Mouse (Mus musculus): ENCODE measurements around the gene Rcl1. TPM values are rescaled to one million over a fixed set of nuclear protein-coding genes. Genes with fewer than 3 reads are reported as not detected.

Rcl1 gene
- polyA plus RNA-seq (2012; fragmentation: generic; extraction: Trizol): 19.1 TPM

DNA sequence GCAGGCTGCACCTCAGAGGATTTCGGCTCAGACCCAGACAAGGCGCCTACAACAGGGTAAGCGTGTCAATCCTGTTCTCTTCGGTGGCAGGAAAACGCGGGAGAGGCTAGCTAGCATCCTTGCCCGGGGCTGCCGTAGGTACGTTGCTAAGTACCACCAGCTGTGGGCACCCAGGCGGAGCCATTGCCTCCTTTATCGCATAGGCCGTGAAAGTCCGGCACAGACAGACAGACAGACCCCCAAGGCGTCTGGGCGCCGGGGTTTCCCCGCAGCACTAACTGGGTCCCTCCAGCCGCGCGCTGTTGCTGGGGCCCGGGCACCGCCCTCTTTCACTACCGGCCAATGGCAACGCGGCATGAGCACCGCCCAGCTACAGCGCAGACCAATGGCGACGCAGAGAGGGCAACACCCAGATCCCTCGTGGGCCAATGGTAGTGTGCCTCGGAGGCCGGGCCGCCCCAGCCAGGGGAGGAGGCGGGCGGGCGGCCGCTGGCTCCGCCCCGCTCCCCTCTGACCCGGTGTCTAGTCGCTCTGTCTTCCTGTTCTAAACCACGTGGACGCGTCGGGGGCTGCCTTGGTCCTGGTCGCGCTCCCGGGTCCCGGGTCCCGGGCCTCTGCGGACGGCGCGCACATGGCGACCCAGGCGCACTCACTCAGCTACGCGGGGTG is at the start of gene Rcl1:
Gene Rcl1, plus strand, starts transcription at position 502 of the 669 bp plus-strand sequence.
- no peaks in the 10 kb centered on the region for H3K27me3 ChIP-seq (ENCODE audit: control insufficient read depth, insufficient read depth, insufficient read length)
- peak within 1 kb of the TSS; percentile 100 for H3K4me2 ChIP-seq (ENCODE audit: low read depth)
- H3K79me2 ChIP-seq (ENCODE audit: control insufficient read depth, insufficient read depth): peaks cover 35% of the 10 kb centered on the region
- TF ChIP-seq E2F4 (IDR thresholded peaks at IDR 0.05; ENCODE audit: insufficient read depth) (no peak), POLR2AphosphoS2 (IDR thresholded peaks at IDR 0.05; ENCODE audit: insufficient read length, low read depth) (no peak), SRF (IDR thresholded peaks at IDR 0.05; ENCODE audit: control insufficient read depth, insufficient read length, low read depth) (peak; percentile 42), USF1 (IDR thresholded peaks at IDR 0.05; ENCODE audit: low read depth) (peak; percentile 47), POLR2A (IDR thresholded peaks at IDR 0.05; ENCODE audit: insufficient read length, low read depth) (peak; percentile 45)
- H3K36me3 ChIP-seq (ENCODE audit: control insufficient read depth, insufficient read depth): no peaks in the 10 kb centered on the region
- peak within 1 kb of the TSS; percentile 65 for H3K4me3 ChIP-seq
- H3ac ChIP-seq (ENCODE audit: control insufficient read depth, insufficient read length): peak within 1 kb of the TSS; percentile 46

DNA sequence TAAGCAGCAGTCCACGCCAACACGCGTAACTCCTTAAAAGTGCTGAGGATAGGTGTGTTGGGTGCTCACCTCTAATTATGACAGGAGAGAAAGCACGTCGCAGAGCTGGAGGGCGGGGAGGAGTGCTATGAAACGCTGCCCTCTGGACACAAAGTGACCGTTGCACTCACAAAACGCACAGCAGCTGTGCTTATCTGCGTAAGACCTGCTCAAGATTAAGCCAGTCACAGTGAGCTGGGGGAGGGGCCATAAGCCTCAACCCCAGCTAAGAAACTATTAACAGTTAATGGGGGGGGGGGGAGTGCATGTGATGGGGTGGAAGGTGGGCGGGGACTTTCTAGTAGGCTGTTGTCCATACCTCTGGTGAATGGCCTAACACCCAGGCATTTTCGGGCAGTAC is 48.4 kb upstream of the Rcl1 start:
- TF ChIP-seq TCF12 (IDR thresholded peaks at IDR 0.05; ENCODE audit: insufficient read depth, poor library complexity, severe bottlenecking) (no peak), POLR2AphosphoS2 (IDR thresholded peaks at IDR 0.05; ENCODE audit: insufficient read length, low read depth) (no peak), TCF3 (IDR thresholded peaks at IDR 0.05; ENCODE audit: insufficient read length, low read depth) (no peak), MAX (IDR thresholded peaks at IDR 0.05; ENCODE audit: low read depth) (no peak), SRF (IDR thresholded peaks at IDR 0.05; ENCODE audit: control insufficient read depth, insufficient read length, low read depth) (no peak), E2F4 (IDR thresholded peaks at IDR 0.05; ENCODE audit: insufficient read depth) (no peak)
- no peak overlapping the region for H3K4me3 ChIP-seq
- H3K79me2 ChIP-seq (ENCODE audit: control insufficient read depth, insufficient read depth): no peaks in the 10 kb centered on the region
- no peaks in the 10 kb centered on the region for H3K36me3 ChIP-seq (ENCODE audit: control insufficient read depth, insufficient read depth)
- no peak overlapping the region for H3ac ChIP-seq (ENCODE audit: control insufficient read depth, insufficient read length)
- H3K4me2 ChIP-seq (ENCODE audit: low read depth): no peak overlapping the region
- H3K27me3 ChIP-seq (ENCODE audit: control insufficient read depth, insufficient read depth, insufficient read length): no peaks in the 10 kb centered on the region

DNA sequence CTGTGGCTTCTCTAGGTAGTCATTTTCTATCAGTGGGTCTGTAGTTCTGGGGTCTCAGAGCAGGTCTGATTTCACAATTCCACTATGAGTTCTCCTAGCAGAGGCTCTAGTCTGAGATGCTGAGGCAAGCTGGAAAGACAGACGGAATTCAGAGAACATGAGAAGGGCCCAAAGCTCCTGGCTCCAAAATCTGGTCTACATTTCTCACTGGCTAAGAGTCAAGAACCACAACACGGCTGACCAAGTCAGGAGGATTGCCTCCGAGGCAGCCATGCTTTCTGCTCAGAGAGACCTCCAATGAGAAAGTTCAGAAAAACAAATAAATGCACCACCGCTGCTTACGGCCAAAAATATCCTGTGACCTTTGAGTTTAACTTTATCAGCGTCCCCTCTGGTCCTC is 46.6 kb upstream of the Rcl1 start:
- TF ChIP-seq REST (IDR thresholded peaks at IDR 0.05; ENCODE audit: insufficient read depth, insufficient read length) (no peak), POLR2AphosphoS2 (IDR thresholded peaks at IDR 0.05; ENCODE audit: insufficient read length, low read depth) (no peak), TCF3 (IDR thresholded peaks at IDR 0.05; ENCODE audit: insufficient read length, low read depth) (no peak), TCF12 (IDR thresholded peaks at IDR 0.05; ENCODE audit: insufficient read depth, poor library complexity, severe bottlenecking) (no peak), SRF (IDR thresholded peaks at IDR 0.05; ENCODE audit: control insufficient read depth, insufficient read length, low read depth) (no peak), MYOG (IDR thresholded peaks at IDR 0.05; ENCODE audit: control insufficient read depth in 1 of 3, insufficient read depth in 1 of 3, insufficient read length in 2 of 3, low read depth in 2 of 3) (no peak), MAX (IDR thresholded peaks at IDR 0.05; ENCODE audit: low read depth) (no peak), CEBPB (IDR thresholded peaks at IDR 0.05; ENCODE audit: insufficient read depth, poor library complexity, severe bottlenecking) (no peak), E2F4 (IDR thresholded peaks at IDR 0.05; ENCODE audit: insufficient read depth) (no peak), POLR2A (IDR thresholded peaks at IDR 0.05; ENCODE audit: insufficient read length, low read depth) (no peak), MYOD1 (IDR thresholded peaks at IDR 0.05; ENCODE audit: control insufficient read depth in 1 of 3, insufficient read length in 2 of 3, low read depth in 2 of 3) (no peak), USF1 (IDR thresholded peaks at IDR 0.05; ENCODE audit: low read depth) (no peak)
- Histone ChIP-seq H3ac (ENCODE audit: control insufficient read depth, insufficient read length) (no peak overlapping the region), H3K4me2 (ENCODE audit: low read depth) (no peak overlapping the region), H3K4me3 (no peak overlapping the region), H3K79me2 (ENCODE audit: control insufficient read depth, insufficient read depth) (no peaks in the 10 kb centered on the region), H3K36me3 (ENCODE audit: control insufficient read depth, insufficient read depth) (no peaks in the 10 kb centered on the region), H3K27me3 (ENCODE audit: control insufficient read depth, insufficient read depth, insufficient read length) (no peaks in the 10 kb centered on the region)

DNA sequence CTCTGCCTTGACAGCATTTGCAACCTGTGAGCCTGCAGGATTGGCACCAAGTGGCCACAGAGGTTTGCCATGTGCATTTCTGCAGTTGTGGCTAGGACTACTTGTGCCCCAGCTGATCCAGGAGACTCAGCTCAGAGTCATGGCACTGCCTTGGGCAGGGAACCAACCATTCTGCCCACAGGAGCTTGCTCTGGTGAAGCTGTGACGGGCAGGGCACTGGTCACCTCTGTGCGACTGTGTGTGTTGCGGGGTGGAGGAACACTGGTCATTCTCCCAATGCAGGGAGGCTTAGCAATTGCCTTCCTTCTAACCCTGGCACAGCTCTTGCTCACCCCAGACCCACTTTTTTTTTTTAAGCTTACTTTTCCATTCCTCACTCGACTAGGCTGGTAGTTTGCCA is 45.7 kb upstream of the Rcl1 start:
- Histone ChIP-seq H3K4me2 (ENCODE audit: low read depth) (no peak overlapping the region), H3ac (ENCODE audit: control insufficient read depth, insufficient read length) (no peak overlapping the region), H3K79me2 (ENCODE audit: control insufficient read depth, insufficient read depth) (no peaks in the 10 kb centered on the region), H3K4me3 (no peak overlapping the region), H3K36me3 (ENCODE audit: control insufficient read depth, insufficient read depth) (no peaks in the 10 kb centered on the region), H3K27me3 (ENCODE audit: control insufficient read depth, insufficient read depth, insufficient read length) (no peaks in the 10 kb centered on the region)
- TF ChIP-seq REST (IDR thresholded peaks at IDR 0.05; ENCODE audit: insufficient read depth, insufficient read length) (no peak), POLR2AphosphoS2 (IDR thresholded peaks at IDR 0.05; ENCODE audit: insufficient read length, low read depth) (no peak), MYOG (IDR thresholded peaks at IDR 0.05; ENCODE audit: control insufficient read depth in 1 of 3, insufficient read depth in 1 of 3, insufficient read length in 2 of 3, low read depth in 2 of 3) (no peak), CEBPB (IDR thresholded peaks at IDR 0.05; ENCODE audit: insufficient read depth, poor library complexity, severe bottlenecking) (no peak), SRF (IDR thresholded peaks at IDR 0.05; ENCODE audit: control insufficient read depth, insufficient read length, low read depth) (no peak), E2F4 (IDR thresholded peaks at IDR 0.05; ENCODE audit: insufficient read depth) (no peak), MYOD1 (IDR thresholded peaks at IDR 0.05; ENCODE audit: control insufficient read depth in 1 of 3, insufficient read length in 2 of 3, low read depth in 2 of 3) (no peak), MAX (IDR thresholded peaks at IDR 0.05; ENCODE audit: low read depth) (no peak), TCF3 (IDR thresholded peaks at IDR 0.05; ENCODE audit: insufficient read length, low read depth) (no peak), POLR2A (IDR thresholded peaks at IDR 0.05; ENCODE audit: insufficient read length, low read depth) (no peak)

DNA sequence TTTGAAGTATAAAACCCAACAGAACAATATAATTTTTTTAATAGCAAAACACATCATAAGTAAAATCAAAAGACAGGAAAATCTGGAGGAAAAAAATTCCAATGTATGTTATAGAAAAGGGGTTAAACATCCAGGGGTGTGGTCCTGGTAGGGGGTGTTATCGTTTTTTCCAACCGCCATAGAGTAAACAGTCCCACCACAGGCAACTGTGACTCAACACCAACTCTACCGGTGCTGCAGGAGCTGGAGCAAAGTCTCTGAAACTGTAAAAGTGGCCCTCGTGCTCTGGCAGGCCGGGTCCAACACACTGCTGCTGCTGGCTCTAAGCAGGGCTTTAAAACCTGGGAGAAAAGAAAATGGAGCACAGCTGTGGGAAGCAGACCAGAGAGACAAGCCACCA is 42.4 kb upstream of the Rcl1 start:
- TF ChIP-seq TCF12 (IDR thresholded peaks at IDR 0.05; ENCODE audit: insufficient read depth, poor library complexity, severe bottlenecking) (no peak), CEBPB (IDR thresholded peaks at IDR 0.05; ENCODE audit: insufficient read depth, poor library complexity, severe bottlenecking) (no peak)
- Histone ChIP-seq H3K4me3 (no peak overlapping the region), H3ac (ENCODE audit: control insufficient read depth, insufficient read length) (no peak overlapping the region), H3K79me2 (ENCODE audit: control insufficient read depth, insufficient read depth) (no peaks in the 10 kb centered on the region), H3K27me3 (ENCODE audit: control insufficient read depth, insufficient read depth, insufficient read length) (no peaks in the 10 kb centered on the region), H3K4me2 (ENCODE audit: low read depth) (no peak overlapping the region), H3K36me3 (ENCODE audit: control insufficient read depth, insufficient read depth) (no peaks in the 10 kb centered on the region)

Measured in myocyte (in vitro differentiated cells).